Mouse (Mus musculus) kidney, embryonic 16.5 days (tissue): ENCODE measurements around the gene Lrrn4cl. TPM values are rescaled to one million over a fixed set of nuclear protein-coding genes. Genes with fewer than 3 reads are reported as not detected.
"Not testable (repeated sequence)": the region's sequence is repeated elsewhere in the genome, so short reads cannot be mapped to it uniquely, and the experiment has no call there.

Experiments used
- ATAC-seq: fragments of 200-750 bp; cut with Nextera tagmentation; 2 replicates; pipeline ENCODE4 v1.8.0; 2017; ENCODE audit warnings: moderate TSS enrichment; ENCODE audit not compliant: low FRiP score, low TSS enrichment
- H3K27ac ChIP-seq: fragments of 300-500 bp; sonication (generic); 2 replicates; pipeline ENCODE4 v1.5.1; 2014; ENCODE audit warnings: low read length
- H3K27me3 ChIP-seq: fragments of 300-500 bp; sonication (generic); 2 replicates; pipeline ENCODE4 v1.6.1; 2014; ENCODE audit warnings: low read length, control low read depth, mixed read lengths; ENCODE audit not compliant: insufficient read depth
- H3K36me3 ChIP-seq: fragments of 300-500 bp; sonication (generic); 2 replicates; pipeline ENCODE4 v1.6.1; 2014; ENCODE audit warnings: low read length, control low read depth, mixed read lengths; ENCODE audit not compliant: insufficient read depth
- H3K4me1 ChIP-seq: fragments of 300-500 bp; sonication (generic); 2 replicates; pipeline ENCODE4 v1.6.1; 2014; ENCODE audit warnings: low read length, control low read depth, mixed read lengths; ENCODE audit not compliant: insufficient read depth
- H3K4me2 ChIP-seq: fragments of 300-500 bp; sonication (generic); replicated peaks from 2 replicates; pipeline ENCODE4 v1.6.1; 2014; ENCODE audit warnings: low read depth, low read length
- H3K4me3 ChIP-seq: fragments of 300-500 bp; sonication (generic); 2 replicates; pipeline ENCODE4 v1.5.1; 2014; ENCODE audit warnings: mild to moderate bottlenecking, low read length
- H3K9ac ChIP-seq: fragments of 300-500 bp; sonication (generic); replicated peaks from 2 replicates; pipeline ENCODE4 v1.6.1; 2014; ENCODE audit warnings: low read length
- H3K9me3 ChIP-seq: fragments of 300-500 bp; sonication (generic); 2 replicates; pipeline ENCODE4 v1.6.1; 2016; ENCODE audit warnings: low read length, control low read depth
- WGBS: fragments of 180-500 bp; shearing (Covaris S2); extraction: QIAGEN DNeasy Blood & Tissue Kit; methylation state at CpG from one replicate; pipeline ENCODE4 v1.1.7; 2014; 5-methylcytosine and 5-hydroxymethylcytosine counted together
- polyA plus RNA-seq: library from polyadenylated mRNA; unstranded; fragments of >200 nt; fragmentation: Nextera tagmentation; extraction: Ambion mirVana; gene quantifications from 2 replicates; pipeline ENCODE4 v1.2.1, GENCODE M21; 2015

The Lrrn4cl gene
- polyA plus RNA-seq, 1 experiment from 2014 or later = 0.75 TPM

DNA sequence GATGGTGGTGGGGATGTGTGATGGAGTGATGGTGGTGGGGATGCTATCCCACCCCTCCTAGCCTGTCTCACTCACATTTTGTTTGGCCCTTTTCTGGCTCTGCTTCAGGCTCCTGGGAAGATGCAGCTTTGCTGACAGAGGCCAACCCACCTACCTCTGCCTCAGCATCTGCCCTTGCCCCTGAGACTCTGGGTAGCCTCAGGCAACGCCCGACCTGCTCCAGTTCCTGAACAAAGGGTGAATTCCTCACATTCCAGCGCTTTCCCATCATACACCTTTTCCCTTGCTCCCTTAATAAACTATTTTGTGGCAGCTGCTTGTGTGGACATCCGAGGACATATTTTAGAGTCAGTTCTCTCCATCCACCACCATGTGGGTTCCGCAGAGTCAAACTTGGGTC is 2.2 kb upstream of the Lrrn4cl start:
- no peak for ATAC-seq
- 78% methylated on average over 5 of the region's 5 CpGs for WGBS
- Histone ChIP-seq H3K4me1 (0 out of 2 replicates have a peak, but pooled peaks cover 7% of the 10 kb centered on the region), H3K27ac (no peak overlapping the region), H3K4me3 (no peak overlapping the region), H3K9ac (no peak overlapping the region), H3K36me3 (peaks cover 22% of the 10 kb centered on the region), H3K27me3 (no peaks in the 10 kb centered on the region), H3K9me3 (no peaks in the 10 kb centered on the region), H3K4me2 (no peak overlapping the region)

DNA sequence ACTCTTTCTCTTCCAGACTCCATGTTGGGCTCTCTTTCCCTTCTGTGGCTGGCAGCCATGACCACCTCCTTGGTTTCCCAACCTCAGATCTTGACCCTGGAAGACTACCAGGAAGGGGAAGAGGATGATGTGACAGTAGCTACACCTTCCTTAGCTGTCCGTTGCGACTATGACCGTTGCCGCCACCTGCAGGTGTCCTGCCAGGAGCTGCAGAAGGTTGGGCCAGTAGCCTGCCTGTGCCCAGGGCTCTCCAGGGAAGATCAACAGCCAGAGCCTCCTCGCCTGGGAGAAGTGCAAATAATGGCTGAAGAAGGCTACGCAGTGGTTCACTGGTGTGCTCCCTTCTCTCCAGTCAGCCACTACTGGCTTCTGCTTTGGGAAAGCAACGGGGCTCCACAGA is 1.1 kb downstream of the Lrrn4cl start:
- 57% methylated on average over 7 of the region's 7 CpGs for WGBS
- H3K9ac ChIP-seq = no peak overlapping the region

DNA sequence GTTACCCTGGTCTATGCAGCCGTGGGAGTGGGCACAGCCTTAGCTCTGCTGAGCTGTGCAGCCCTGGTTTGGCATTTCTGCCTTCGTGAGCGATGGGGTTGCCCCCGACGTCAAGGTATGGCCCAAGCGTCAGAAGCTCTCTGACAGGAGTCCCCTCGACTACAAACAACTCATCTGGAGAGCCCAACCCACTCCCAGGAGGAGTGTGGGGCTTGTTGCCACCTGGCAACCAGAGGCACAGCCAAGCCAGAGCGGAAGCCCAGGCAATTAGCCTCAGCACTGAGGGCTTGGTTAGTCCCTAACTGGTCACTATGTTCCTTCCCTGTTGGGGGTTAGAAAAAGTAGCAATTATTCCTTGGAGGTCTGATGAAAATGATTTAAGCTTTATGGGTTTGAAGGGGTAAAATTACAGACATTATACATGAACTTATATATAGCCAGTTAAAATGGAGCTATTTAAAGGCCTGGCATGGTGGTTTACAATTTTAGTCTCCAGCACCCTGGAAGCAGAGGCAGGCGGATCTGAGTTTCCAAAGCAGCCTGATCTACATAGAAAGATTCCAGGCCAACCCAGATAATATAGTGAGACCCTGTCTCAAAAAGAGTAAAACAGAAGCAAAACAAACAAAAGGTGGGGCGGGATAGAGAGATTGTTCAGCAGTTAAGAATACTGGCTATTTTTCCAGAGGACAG is 1.8 kb downstream of the Lrrn4cl start:
- no peaks in the 10 kb centered on the region for H3K9me3 ChIP-seq
- ATAC-seq = no peak
- no peak overlapping the region for H3K27ac ChIP-seq
- H3K4me2 ChIP-seq = no peak overlapping the region
- peaks cover 3% of the 10 kb centered on the region; the same call in 1 of the 2 replicates for H3K36me3 ChIP-seq
- H3K4me1 ChIP-seq = 0 out of 2 replicates have a peak, but pooled peaks cover 7% of the 10 kb centered on the region
- no peaks in the 10 kb centered on the region for H3K27me3 ChIP-seq
- no peak overlapping the region for H3K9ac ChIP-seq
- H3K4me3 ChIP-seq = no peak overlapping the region
- WGBS = 52% methylated on average over 10 of the region's 10 CpGs

More for the DNA sequence above, 1.1 kb downstream of the Lrrn4cl start:
- Histone ChIP-seq H3K27ac (no peak overlapping the region), H3K36me3 (peaks cover 9% of the 10 kb centered on the region), H3K27me3 (no peaks in the 10 kb centered on the region), H3K4me2 (no peak overlapping the region), H3K9me3 (no peaks in the 10 kb centered on the region), H3K4me3 (no peak overlapping the region), H3K4me1 (0 out of 2 replicates have a peak, but pooled peaks cover 7% of the 10 kb centered on the region)
- ATAC-seq = no peak

- no peak overlapping the region for H3K27ac ChIP-seq
- no peaks in the 10 kb centered on the region for H3K36me3 ChIP-seq
- H3K9me3 ChIP-seq = no peaks in the 10 kb centered on the region
- ATAC-seq = no peak
- H3K4me3 ChIP-seq = no peak overlapping the region
- H3K4me2 ChIP-seq = no peak overlapping the region
- H3K27me3 ChIP-seq = no peaks in the 10 kb centered on the region
- no peak overlapping the region for H3K9ac ChIP-seq
- 83% methylated on average over 3 of the region's 3 CpGs for WGBS
- H3K4me1 ChIP-seq = 0 out of 2 replicates have a peak, but pooled peaks cover 7% of the 10 kb centered on the region
These were observed 2.5 kb downstream of the Lrrn4cl start for GRCm38 (mm10) chr19:8853117-8853516.

GRCm38 (mm10) chr19:8857689-8858088 is 7.1 kb downstream of the Lrrn4cl start:
- H3K27ac ChIP-seq = no peak overlapping the region
- no peak overlapping the region for H3K9ac ChIP-seq
- 39% methylated on average over 4 of the region's 4 CpGs for WGBS
- H3K36me3 ChIP-seq = no peaks in the 10 kb centered on the region
- no peak for ATAC-seq
- H3K4me2 ChIP-seq = no peak overlapping the region
- no peaks in the 10 kb centered on the region for H3K9me3 ChIP-seq
- H3K4me1 ChIP-seq = no peaks in the 10 kb centered on the region
- H3K4me3 ChIP-seq = no peak overlapping the region
- H3K27me3 ChIP-seq = no peaks in the 10 kb centered on the region

- ATAC-seq = no peak
- no peaks in the 10 kb centered on the region for H3K27me3 ChIP-seq
- H3K36me3 ChIP-seq = no peaks in the 10 kb centered on the region
- no peaks in the 10 kb centered on the region for H3K9me3 ChIP-seq
- no peak overlapping the region for H3K4me3 ChIP-seq
- no peak overlapping the region for H3K27ac ChIP-seq
- no peak overlapping the region for H3K9ac ChIP-seq
- WGBS = 16% methylated on average over 1 of the region's 1 CpGs
- H3K4me1 ChIP-seq = no peaks in the 10 kb centered on the region
- no peak overlapping the region for H3K4me2 ChIP-seq
These were observed 8.4 kb downstream of the Lrrn4cl start for GRCm38 (mm10) chr19:8859018-8859417.

- no peaks in the 10 kb centered on the region for H3K4me1 ChIP-seq
These were observed 13.7 kb downstream of the Lrrn4cl start for GRCm38 (mm10) chr19:8864265-8864664.

DNA sequence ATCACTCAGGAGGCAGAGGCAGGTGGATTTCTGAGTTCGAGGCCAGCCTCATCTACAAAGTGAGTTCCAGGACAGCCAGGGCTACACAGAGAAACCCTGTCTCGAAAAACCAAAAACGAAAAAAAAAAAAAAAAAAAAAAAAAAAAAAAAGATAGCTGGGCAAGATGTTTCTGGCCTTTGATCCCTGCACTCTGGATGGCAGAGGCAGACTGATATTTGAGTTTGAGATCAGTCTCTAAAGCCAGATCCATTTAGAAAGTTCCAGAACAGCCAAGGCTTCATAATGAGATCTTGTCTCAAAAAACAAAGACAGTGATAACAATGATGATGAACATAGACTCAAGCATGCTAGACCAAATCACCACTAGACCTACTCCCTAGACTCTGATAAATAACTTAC is 19.8 kb downstream of the Lrrn4cl start:
- H3K36me3 ChIP-seq = peaks cover 21% of the 10 kb centered on the region
- peaks cover 10% of the 10 kb centered on the region for H3K4me1 ChIP-seq
- ATAC-seq, H3K27ac ChIP-seq, H3K9me3 ChIP-seq, H3K27me3 ChIP-seq, H3K9ac ChIP-seq: not testable (repeated sequence)
- peak overlapping the region; percentile 90 for H3K4me2 ChIP-seq
- peak overlapping the region; percentile 99; the same call in 1 of the 2 replicates for H3K4me3 ChIP-seq
- 83% methylated on average over 3 of the region's 3 CpGs for WGBS

More at GRCm38 (mm10) chr19:8864265-8864664, 13.7 kb downstream of the Lrrn4cl start:
- no peaks in the 10 kb centered on the region for H3K9me3 ChIP-seq
- H3K27ac ChIP-seq = no peak overlapping the region
- no peak overlapping the region for H3K9ac ChIP-seq
- H3K4me3 ChIP-seq = no peak overlapping the region
- ATAC-seq = no peak
- 85% methylated on average over 6 of the region's 6 CpGs for WGBS
- no peaks in the 10 kb centered on the region for H3K36me3 ChIP-seq
- no peaks in the 10 kb centered on the region for H3K27me3 ChIP-seq
- no peak overlapping the region for H3K4me2 ChIP-seq

- WGBS = 45% methylated on average over 9 of the region's 9 CpGs
- H3K4me1 ChIP-seq = peaks cover 10% of the 10 kb centered on the region
- H3K36me3 ChIP-seq = peaks cover 26% of the 10 kb centered on the region
- peak overlapping the region; percentile 99 for H3K4me3 ChIP-seq
- peak overlapping the region; percentile 90 for H3K4me2 ChIP-seq
- H3K9ac ChIP-seq = peak overlapping the region; percentile 99
- H3K9me3 ChIP-seq = no peaks in the 10 kb centered on the region
- no peaks in the 10 kb centered on the region for H3K27me3 ChIP-seq
- no peak; the same call in 1 of the 2 replicates for ATAC-seq
- peak overlapping the region; percentile 81 for H3K27ac ChIP-seq
These were observed 20.3 kb downstream of the Lrrn4cl start for GRCm38 (mm10) chr19:8870838-8871237.
